Mouse (Mus musculus): Measurements from ENCODE around the gene Esrrg. TPM values are rescaled to one million over a fixed set of nuclear protein-coding genes. Genes with fewer than 3 reads are reported as not detected.

Gene Esrrg
- polyA plus RNA-seq, 1 experiment from 2014 or later: 31.6 TPM

- peak; percentile 37; the same call in 1 of the 2 replicates for ATAC-seq (ENCODE audit: low FRiP score)
- H3K36me3 ChIP-seq: no peaks in the 10 kb centered on the region
- peaks cover 28% of the 10 kb centered on the region for H3K4me1 ChIP-seq
- WGBS: 7% methylated on average over 24 of the region's 24 CpGs
- peak overlapping the region; percentile 71 for H3K4me3 ChIP-seq (replicated peaks)
- H3K9me3 ChIP-seq (replicated peaks): no peaks in the 10 kb centered on the region
- no peaks in the 10 kb centered on the region for H3K27me3 ChIP-seq (replicated peaks)
- H3K27ac ChIP-seq (replicated peaks): peak overlapping the region; percentile 87
- H3K4me2 ChIP-seq: peak overlapping the region; percentile 88
- H3K9ac ChIP-seq (replicated peaks): peak overlapping the region; percentile 83
These were observed 42.4 kb downstream of the Esrrg start for GRCm38 (mm10) chr1:187650786-187651687.

GRCm38 (mm10) chr1:187651688-187652241 lies 43.2 kb downstream of the Esrrg start:
- Histone ChIP-seq H3K4me1 (peaks cover 28% of the 10 kb centered on the region), H3K4me3 (replicated peaks) (peak overlapping the region; percentile 71), H3K36me3 (no peaks in the 10 kb centered on the region), H3K9ac (replicated peaks) (peak overlapping the region; percentile 83), H3K4me2 (peak overlapping the region; percentile 88), H3K27ac (replicated peaks) (peak overlapping the region; percentile 87), H3K9me3 (replicated peaks) (no peaks in the 10 kb centered on the region), H3K27me3 (replicated peaks) (no peaks in the 10 kb centered on the region)
- ATAC-seq (ENCODE audit: low FRiP score): peak; percentile 86
- WGBS: under 1% methylated on average over 42 of the region's 47 CpGs

DNA sequence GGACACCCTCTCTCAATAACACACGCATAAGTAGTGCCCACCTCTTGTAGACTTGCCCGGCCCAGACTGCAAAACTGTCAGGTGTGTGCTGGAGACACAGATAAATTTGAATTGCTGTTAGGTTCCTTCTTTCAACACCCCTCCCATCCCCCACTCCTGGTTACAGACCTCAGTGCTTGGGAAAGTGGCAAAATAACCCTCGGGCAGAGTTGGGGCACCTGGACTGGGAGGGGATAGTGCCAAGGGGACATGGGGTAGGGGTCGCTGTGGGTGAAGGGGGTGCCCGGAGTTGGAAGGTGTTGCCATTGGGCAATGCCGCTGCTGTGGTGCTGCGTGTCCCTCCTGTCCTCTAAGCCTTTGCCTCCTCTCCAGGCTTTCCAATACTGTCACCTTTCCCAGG lies 43.9 kb downstream of the Esrrg start:
- Histone ChIP-seq H3K4me1 (peaks cover 28% of the 10 kb centered on the region), H3K9me3 (replicated peaks) (no peaks in the 10 kb centered on the region), H3K9ac (replicated peaks) (peak overlapping the region; percentile 83), H3K36me3 (no peaks in the 10 kb centered on the region), H3K4me3 (replicated peaks) (peak overlapping the region; percentile 71), H3K4me2 (peak overlapping the region; percentile 88), H3K27me3 (replicated peaks) (no peaks in the 10 kb centered on the region), H3K27ac (replicated peaks) (peak overlapping the region; percentile 87; the same call in 1 of the 2 replicates)
- 11% methylated on average over 7 of the region's 7 CpGs for WGBS
- peak; percentile 9; the same call in 1 of the 2 replicates for ATAC-seq (ENCODE audit: low FRiP score)

GRCm38 (mm10) chr1:187653390-187653789 lies 44.8 kb downstream of the Esrrg start:
- H3K27me3 ChIP-seq (replicated peaks): no peaks in the 10 kb centered on the region
- H3K4me1 ChIP-seq: peaks cover 28% of the 10 kb centered on the region
- ATAC-seq (ENCODE audit: low FRiP score): no peak
- no peaks in the 10 kb centered on the region for H3K9me3 ChIP-seq (replicated peaks)
- no peak overlapping the region for H3K9ac ChIP-seq (replicated peaks)
- peak overlapping the region; percentile 88 for H3K4me2 ChIP-seq
- H3K27ac ChIP-seq (replicated peaks): no peak overlapping the region
- H3K4me3 ChIP-seq (replicated peaks): no peak overlapping the region
- no peaks in the 10 kb centered on the region for H3K36me3 ChIP-seq
- WGBS: 56% methylated on average over 9 of the region's 9 CpGs

DNA sequence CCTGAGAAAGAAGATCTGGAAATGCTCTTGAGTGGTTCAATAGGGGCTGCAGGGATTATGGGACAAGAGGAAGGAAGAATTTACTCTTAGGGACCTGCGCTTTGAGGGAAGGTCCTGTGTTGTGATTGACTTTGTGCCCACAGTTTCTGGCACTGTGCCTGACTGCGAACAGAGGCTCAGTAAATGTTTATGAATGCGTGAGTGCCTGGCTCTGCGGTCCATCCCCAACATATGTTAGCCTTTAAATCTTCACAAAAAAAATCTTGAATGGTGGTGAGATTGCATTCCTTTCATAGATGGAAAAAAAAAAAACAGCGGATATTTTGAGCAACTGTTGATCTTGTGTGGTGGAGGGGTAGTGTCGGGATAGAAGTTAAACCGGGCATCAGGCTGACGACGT lies 52.4 kb downstream of the Esrrg start:
- no peak for ATAC-seq (ENCODE audit: low FRiP score)
- H3K4me2 ChIP-seq: no peak overlapping the region
- no peak overlapping the region for H3K9ac ChIP-seq (replicated peaks)
- H3K27me3 ChIP-seq (replicated peaks): no peaks in the 10 kb centered on the region
- no peak overlapping the region for H3K4me3 ChIP-seq (replicated peaks)
- H3K9me3 ChIP-seq (replicated peaks): no peaks in the 10 kb centered on the region
- WGBS: 59% methylated on average over 9 of the region's 9 CpGs
- H3K27ac ChIP-seq (replicated peaks): no peak overlapping the region
- H3K4me1 ChIP-seq: peaks cover 26% of the 10 kb centered on the region
- H3K36me3 ChIP-seq: no peaks in the 10 kb centered on the region

DNA sequence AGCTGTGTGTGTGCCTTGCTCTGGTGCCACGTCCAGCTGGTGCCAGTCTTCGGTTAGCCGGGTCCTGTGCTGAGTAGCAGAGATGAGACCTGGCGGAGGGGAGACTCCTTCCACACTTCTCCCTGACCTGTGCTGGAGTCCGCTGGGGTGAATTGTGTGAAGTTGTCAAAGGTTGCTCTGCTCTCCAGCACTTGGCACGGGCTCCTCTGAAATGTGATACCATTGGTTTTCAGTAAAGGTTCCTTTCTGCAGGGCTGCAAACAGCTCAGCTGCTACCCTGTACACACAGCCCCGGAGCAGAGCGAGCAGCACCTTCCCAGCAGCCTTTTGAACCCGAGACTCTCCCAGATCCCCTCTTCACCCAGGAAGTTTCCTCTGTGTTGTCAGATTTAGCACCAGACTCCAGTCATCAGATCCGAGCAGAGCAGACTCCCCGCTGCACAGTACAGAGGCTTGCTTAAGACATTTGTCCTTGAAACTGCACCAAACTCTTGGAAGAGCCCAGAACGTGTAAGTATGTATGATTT lies 53.6 kb downstream of the Esrrg start:
- peak overlapping the region; percentile 15; the same call in 1 of the 2 replicates for H3K4me2 ChIP-seq
- H3K9me3 ChIP-seq (replicated peaks): no peaks in the 10 kb centered on the region
- no peak overlapping the region for H3K4me3 ChIP-seq (replicated peaks)
- H3K4me1 ChIP-seq: peaks cover 26% of the 10 kb centered on the region
- no peaks in the 10 kb centered on the region for H3K36me3 ChIP-seq
- 47% methylated on average over 12 of the region's 12 CpGs for WGBS
- no peaks in the 10 kb centered on the region for H3K27me3 ChIP-seq (replicated peaks)
- no peak overlapping the region for H3K9ac ChIP-seq (replicated peaks)
- H3K27ac ChIP-seq (replicated peaks): no peak overlapping the region
- no peak for ATAC-seq (ENCODE audit: low FRiP score)

DNA sequence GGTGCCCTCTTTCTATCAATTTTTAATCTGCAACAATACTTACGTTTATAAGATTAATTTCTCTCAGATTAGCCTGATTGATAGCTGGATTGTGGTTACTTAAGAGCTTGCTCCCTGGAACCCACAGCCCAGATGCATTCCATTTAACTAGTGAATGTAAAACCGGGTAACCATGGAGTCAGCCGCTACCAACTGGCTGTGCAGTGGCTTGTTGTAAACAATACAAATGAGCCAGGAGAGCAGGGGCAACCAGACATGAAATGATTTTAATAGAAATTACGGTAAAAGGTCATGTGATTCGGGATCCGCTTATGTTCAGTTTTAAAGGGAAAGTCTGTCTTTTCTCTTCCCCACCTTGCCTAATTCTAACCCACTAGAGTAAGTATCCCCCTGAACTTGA lies 54.8 kb downstream of the Esrrg start:
- 32% methylated on average over 6 of the region's 6 CpGs for WGBS
- H3K4me2 ChIP-seq: no peak overlapping the region
- ATAC-seq (ENCODE audit: low FRiP score): no peak

GRCm38 (mm10) chr1:187664261-187664660 lies 55.7 kb downstream of the Esrrg start:
- no peak overlapping the region for H3K9ac ChIP-seq (replicated peaks)
- H3K9me3 ChIP-seq (replicated peaks): no peaks in the 10 kb centered on the region
- no peak overlapping the region for H3K4me3 ChIP-seq (replicated peaks)
- no peaks in the 10 kb centered on the region for H3K36me3 ChIP-seq
- no peak overlapping the region for H3K4me2 ChIP-seq
- no peaks in the 10 kb centered on the region for H3K27me3 ChIP-seq (replicated peaks)
- peaks cover 26% of the 10 kb centered on the region for H3K4me1 ChIP-seq
- no peak for ATAC-seq (ENCODE audit: low FRiP score)
- WGBS: 92% methylated on average over 7 of the region's 7 CpGs
- H3K27ac ChIP-seq (replicated peaks): no peak overlapping the region

More for the DNA sequence above, 54.8 kb downstream of the Esrrg start:
- H3K27ac ChIP-seq (replicated peaks): no peak overlapping the region
- H3K4me1 ChIP-seq: peaks cover 26% of the 10 kb centered on the region
- no peak overlapping the region for H3K4me3 ChIP-seq (replicated peaks)
- H3K36me3 ChIP-seq: no peaks in the 10 kb centered on the region
- no peak overlapping the region for H3K9ac ChIP-seq (replicated peaks)
- H3K9me3 ChIP-seq (replicated peaks): no peaks in the 10 kb centered on the region
- H3K27me3 ChIP-seq (replicated peaks): no peaks in the 10 kb centered on the region

DNA sequence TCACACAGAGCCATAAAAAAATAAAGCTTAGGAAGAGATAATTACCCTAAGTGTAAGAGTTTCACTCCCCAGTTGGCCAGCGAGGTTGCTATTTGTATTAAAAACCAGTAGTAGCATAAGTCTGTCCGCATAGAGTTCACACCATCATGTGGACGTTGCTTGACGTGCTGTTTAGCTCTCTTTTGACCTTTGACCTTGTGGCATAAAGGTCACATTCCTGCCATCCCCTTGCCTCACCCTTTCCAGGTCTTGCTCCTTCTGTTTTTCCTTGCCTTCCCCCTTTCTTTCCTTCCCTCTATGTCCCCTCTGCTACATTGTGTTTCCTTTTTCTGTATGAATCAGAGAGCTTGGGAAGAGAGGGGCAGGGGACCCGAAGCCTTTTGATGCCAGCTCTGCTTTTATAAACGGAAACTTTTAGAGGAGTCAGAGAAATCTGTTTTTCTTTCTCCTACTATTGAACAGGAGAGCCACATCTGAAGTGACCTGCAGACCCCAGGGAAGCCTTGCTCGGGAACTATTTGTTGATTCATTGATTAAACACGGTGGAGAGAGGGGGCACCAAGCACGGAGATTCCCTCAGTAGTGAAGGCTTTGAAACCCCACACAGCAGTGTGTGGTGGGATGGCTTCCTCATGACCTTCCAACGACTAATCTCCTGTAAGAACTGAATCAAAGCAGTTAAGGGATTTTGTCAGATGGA lies 57.5 kb downstream of the Esrrg start:
- WGBS: 57% methylated on average over 10 of the region's 10 CpGs
- ATAC-seq (ENCODE audit: low FRiP score): no peak
- Histone ChIP-seq H3K9me3 (replicated peaks) (no peaks in the 10 kb centered on the region), H3K27me3 (replicated peaks) (no peaks in the 10 kb centered on the region), H3K9ac (replicated peaks) (no peak overlapping the region), H3K36me3 (no peaks in the 10 kb centered on the region), H3K27ac (replicated peaks) (no peak overlapping the region), H3K4me1 (peaks cover 22% of the 10 kb centered on the region), H3K4me3 (replicated peaks) (no peak overlapping the region), H3K4me2 (no peak overlapping the region)

GRCm38 (mm10) chr1:187669746-187670145 lies 61.2 kb downstream of the Esrrg start:
- Histone ChIP-seq H3K9ac (replicated peaks) (no peak overlapping the region), H3K27me3 (replicated peaks) (no peaks in the 10 kb centered on the region), H3K4me1 (0 out of 2 replicates have a peak, but pooled peaks cover 3% of the 10 kb centered on the region), H3K9me3 (replicated peaks) (no peaks in the 10 kb centered on the region), H3K27ac (replicated peaks) (no peak overlapping the region), H3K36me3 (no peaks in the 10 kb centered on the region), H3K4me2 (no peak overlapping the region), H3K4me3 (replicated peaks) (no peak overlapping the region)
- ATAC-seq (ENCODE audit: low FRiP score): no peak
- 95% methylated on average over 6 of the region's 6 CpGs for WGBS

DNA sequence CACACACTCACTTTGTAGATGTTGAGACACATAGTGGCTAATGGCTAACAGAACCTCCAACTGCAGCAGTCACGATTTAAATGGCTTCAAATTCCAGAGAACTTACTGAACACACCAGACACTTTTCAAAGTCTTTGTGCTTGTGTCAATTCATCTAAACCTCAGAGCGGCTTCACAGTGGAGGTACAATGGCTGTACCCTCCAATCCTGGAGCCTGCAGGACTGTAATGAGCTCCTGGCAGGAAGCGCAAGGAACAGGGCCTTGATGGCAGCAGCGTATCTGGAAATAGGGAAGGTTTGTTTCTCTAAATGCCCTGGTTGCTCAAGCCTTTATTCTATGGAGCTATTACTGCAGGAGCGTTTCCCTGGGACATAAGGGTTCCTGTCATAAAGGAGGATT lies 63.9 kb downstream of the Esrrg start:
- no peak for ATAC-seq (ENCODE audit: low FRiP score)
- 47% methylated on average over 5 of the region's 5 CpGs for WGBS
- Histone ChIP-seq H3K9me3 (replicated peaks) (no peaks in the 10 kb centered on the region), H3K27me3 (replicated peaks) (no peaks in the 10 kb centered on the region), H3K4me2 (no peak overlapping the region), H3K4me1 (0 out of 2 replicates have a peak, but pooled peaks cover 3% of the 10 kb centered on the region), H3K27ac (replicated peaks) (no peak overlapping the region), H3K36me3 (no peaks in the 10 kb centered on the region), H3K9ac (replicated peaks) (no peak overlapping the region), H3K4me3 (replicated peaks) (no peak overlapping the region)
